ENCODE assay signal across 9 mouse cellular contexts in the genomic region with DNA sequence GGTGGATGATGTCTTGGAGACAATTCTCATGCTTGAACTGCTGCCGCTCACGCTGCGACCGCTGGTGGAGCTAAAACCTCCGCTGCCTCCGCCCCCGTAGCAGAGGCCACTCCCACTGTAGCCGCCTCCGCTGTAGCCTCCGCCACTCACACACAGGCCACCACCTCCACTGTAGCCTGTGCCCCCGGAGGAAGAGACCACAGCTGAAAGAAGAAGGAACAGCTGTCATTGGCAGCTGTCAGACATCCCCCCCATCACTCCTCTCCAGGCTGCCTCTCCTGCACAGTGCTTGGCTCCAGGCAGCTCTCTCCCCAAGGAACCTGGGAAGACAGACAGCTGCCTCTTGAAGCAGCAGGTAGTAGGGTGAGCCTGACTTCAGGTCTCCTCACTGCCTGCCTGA. TPM values are rescaled to one million over a fixed set of nuclear protein-coding genes. Genes with fewer than 3 reads are reported as not detected.
DNase-seq lines count a peak whose midpoint lies in the region; ATAC-seq lines count a peak whose summit lies in the region.
"Had no signal": no experiment of that assay in that cellular context is flagged by ENCODE, and none has a peak within 500 bp of the region (broad histone marks: within the 10 kb centered on the region; RNA-seq: fewer than 3 reads in every experiment).

No protein-coding gene starts in this region.

- no peak overlapping the region for H3K4me3 ChIP-seq in liver, embryonic 12.5 days
- no peak overlapping the region for H3K4me3 ChIP-seq in embryonic facial prominence, embryonic 11.5 days (ENCODE audit: low read depth, low read length)
- no peak overlapping the region for H3K4me3 ChIP-seq in limb, embryonic 12.5 days (replicated peaks)
- H3K4me3 ChIP-seq in neural tube, embryonic 11.5 days (ENCODE audit: low read depth, low read length), result no peak overlapping the region

- no peak overlapping the region for H3K27ac ChIP-seq in liver, embryonic 12.5 days
- no peak overlapping the region for H3K27ac ChIP-seq in embryonic facial prominence, embryonic 11.5 days (replicated peaks; ENCODE audit: low read depth, low read length)
- H3K27ac ChIP-seq in limb, embryonic 12.5 days, result no peak overlapping the region
- H3K27ac ChIP-seq in neural tube, embryonic 11.5 days (ENCODE audit: low read depth, low read length), result no peak overlapping the region

- no peaks in the 10 kb centered on the region for H3K36me3 ChIP-seq in liver, embryonic 12.5 days
- no peaks in the 10 kb centered on the region for H3K36me3 ChIP-seq in embryonic facial prominence, embryonic 11.5 days (replicated peaks; ENCODE audit: control insufficient read depth, insufficient read depth, low read depth, low read length)
- H3K36me3 ChIP-seq in limb, embryonic 12.5 days, result no peaks in the 10 kb centered on the region
- H3K36me3 ChIP-seq in neural tube, embryonic 11.5 days (ENCODE audit: control insufficient read depth, insufficient read depth, low read length), result no peaks in the 10 kb centered on the region

- peak; percentile 31 for DNase-seq in liver
- DNase-seq in embryonic facial prominence, embryonic 11.5 days (ENCODE audit: low spot score), result peak; percentile 63
- peak; percentile 65 for DNase-seq in neural tube, embryonic 11.5 days (ENCODE audit: low spot score)

- no peak for ATAC-seq in liver, embryonic 12.5 days
- ATAC-seq in embryonic facial prominence, embryonic 11.5 days (replicated peaks; ENCODE audit: insufficient number of reproducible peaks, low FRiP score, low TSS enrichment, low read depth), result peak; percentile 62
- ATAC-seq in hematopoietic stem cell, adult 5-6 weeks (replicated peaks in 1 of 2; ENCODE audit: insufficient read depth in 1 of 2, low FRiP score in 2 of 2, low TSS enrichment in 1 of 2, low read depth in 1 of 2, poor library complexity in 2 of 2, severe bottlenecking in 2 of 2), result peak; percentile 74 to 76
- peak; percentile 84 for ATAC-seq in limb, embryonic 12.5 days (ENCODE audit: insufficient number of reproducible peaks, insufficient read depth, low FRiP score, low TSS enrichment, low read depth)
- ATAC-seq in neural tube, embryonic 11.5 days (ENCODE audit: insufficient read depth, low FRiP score, low TSS enrichment), result peak; percentile 72
- no peak for ATAC-seq in erythroid progenitor cell, adult 5-6 weeks (replicated peaks; ENCODE audit: low FRiP score, poor library complexity, severe bottlenecking)
- ATAC-seq in cerebellum, adult (ENCODE audit: insufficient number of reproducible peaks, low FRiP score, low TSS enrichment), result no peak

- H3K9ac ChIP-seq in liver, embryonic 12.5 days, result no peak overlapping the region
- H3K9ac ChIP-seq in embryonic facial prominence, embryonic 11.5 days (replicated peaks; ENCODE audit: low read length), result no peak overlapping the region
- H3K9ac ChIP-seq in limb, embryonic 12.5 days (replicated peaks), result no peak overlapping the region
- no peak overlapping the region for H3K9ac ChIP-seq in neural tube, embryonic 11.5 days (ENCODE audit: low read length)

- peaks cover 54% of the 10 kb centered on the region for H3K27me3 ChIP-seq in liver, embryonic 12.5 days (replicated peaks)
- no peaks in the 10 kb centered on the region for H3K27me3 ChIP-seq in embryonic facial prominence, embryonic 11.5 days (ENCODE audit: control insufficient read depth, insufficient read depth, low read length)
- H3K27me3 ChIP-seq in limb, embryonic 12.5 days, result peaks cover 43% of the 10 kb centered on the region
- no peaks in the 10 kb centered on the region for H3K27me3 ChIP-seq in neural tube, embryonic 11.5 days (ENCODE audit: control insufficient read depth, insufficient read depth, low read length)

- H3K4me2 ChIP-seq in liver, embryonic 12.5 days, result no peak overlapping the region
- no peak overlapping the region; the same call in 1 of the 2 replicates for H3K4me2 ChIP-seq in embryonic facial prominence, embryonic 11.5 days (ENCODE audit: low read depth, low read length)
- H3K4me2 ChIP-seq in limb, embryonic 12.5 days, result peak overlapping the region; percentile 35
- peak overlapping the region; percentile 17; the same call in 1 of the 2 replicates for H3K4me2 ChIP-seq in neural tube, embryonic 11.5 days (ENCODE audit: low read depth)

- no peaks in the 10 kb centered on the region for H3K9me3 ChIP-seq in liver, embryonic 12.5 days (replicated peaks)
- H3K9me3 ChIP-seq in embryonic facial prominence, embryonic 11.5 days (replicated peaks; ENCODE audit: control insufficient read depth, low read length), result no peaks in the 10 kb centered on the region
- no peaks in the 10 kb centered on the region for H3K9me3 ChIP-seq in limb, embryonic 12.5 days
- H3K9me3 ChIP-seq in neural tube, embryonic 11.5 days (ENCODE audit: control insufficient read depth, low read length), result no peaks in the 10 kb centered on the region

- under 1% methylated on average over 11 of the region's 11 CpGs for WGBS in liver, embryonic 12.5 days (ENCODE audit: insufficient replicate concordance)
- 0% methylated on average over 11 of the region's 11 CpGs for WGBS in embryonic facial prominence, embryonic 11.5 days
- WGBS in limb, embryonic 12.5 days, result 0% methylated on average over 11 of the region's 11 CpGs
- 2% methylated on average over 11 of the region's 11 CpGs for WGBS in neural tube, embryonic 11.5 days

- no peaks in the 10 kb centered on the region for H3K4me1 ChIP-seq in liver, embryonic 12.5 days
- H3K4me1 ChIP-seq in embryonic facial prominence, embryonic 11.5 days (ENCODE audit: control insufficient read depth, insufficient read depth, low read length), result peaks cover under 1% of the 10 kb centered on the region; the same call in 1 of the 2 replicates
- peaks cover 6% of the 10 kb centered on the region for H3K4me1 ChIP-seq in limb, embryonic 12.5 days (replicated peaks)
- peaks cover 6% of the 10 kb centered on the region; the same call in 1 of the 2 replicates for H3K4me1 ChIP-seq in neural tube, embryonic 11.5 days (ENCODE audit: control insufficient read depth, insufficient read depth, low read length)

RNA-seq across cellular contexts. Expression of a gene that starts 2.7 kb away (rescaled TPM):
- polyA plus RNA-seq in liver, embryonic 12.5 days (2016; fragmentation: Nextera tagmentation; extraction: Ambion mirVana), result not detected in 2 replicates
- not detected in 2 replicates for polyA plus RNA-seq in embryonic facial prominence, embryonic 11.5 days (2014; fragmentation: Nextera tagmentation; extraction: Ambion mirVana)
- total RNA-seq in hematopoietic stem cell, adult 5-6 weeks (2017), result not detected in 2 replicates
- not detected in 2 replicates for polyA plus RNA-seq in limb, embryonic 12.5 days (2016; fragmentation: Nextera tagmentation; extraction: Ambion mirVana)
- not detected in 2 replicates for polyA plus RNA-seq in neural tube, embryonic 11.5 days (2014; fragmentation: Nextera tagmentation; extraction: Ambion mirVana)
- not detected in 2 replicates for total RNA-seq in erythroid progenitor cell, adult 5-6 weeks (2015; ENCODE audit: low replicate concordance)
- total RNA-seq in erythroid progenitor cell, adult 5-6 weeks (2017; ENCODE audit: low replicate concordance), result not detected in 2 replicates
- polyA plus RNA-seq: small intestine, adult 2 months had no signal

RNA-seq across cellular contexts. Expression of a gene that starts 9.6 kb away (rescaled TPM):
- not detected in 2 replicates for polyA plus RNA-seq in liver, embryonic 12.5 days (2016; fragmentation: Nextera tagmentation; extraction: Ambion mirVana)
- 0.36 and 0.89 TPM in 2 replicates for polyA plus RNA-seq in embryonic facial prominence, embryonic 11.5 days (2014; fragmentation: Nextera tagmentation; extraction: Ambion mirVana)
- not detected in 2 replicates for total RNA-seq in hematopoietic stem cell, adult 5-6 weeks (2017)
- 0.08 and 0.24 TPM in 2 replicates for polyA plus RNA-seq in limb, embryonic 12.5 days (2016; fragmentation: Nextera tagmentation; extraction: Ambion mirVana)
- polyA plus RNA-seq in neural tube, embryonic 11.5 days (2014; fragmentation: Nextera tagmentation; extraction: Ambion mirVana), result 0.37 and 0.85 TPM in 2 replicates
- total RNA-seq in erythroid progenitor cell, adult 5-6 weeks (2015; ENCODE audit: low replicate concordance), result not detected in 2 replicates
- total RNA-seq in erythroid progenitor cell, adult 5-6 weeks (2017; ENCODE audit: low replicate concordance), result not detected in 2 replicates
- polyA plus RNA-seq: small intestine, adult 2 months had no signal

RNA-seq across cellular contexts. Expression of a gene that starts 20.5 kb away (rescaled TPM):
- not detected in 2 replicates for polyA plus RNA-seq in liver, embryonic 12.5 days (2016; fragmentation: Nextera tagmentation; extraction: Ambion mirVana)
- polyA plus RNA-seq in embryonic facial prominence, embryonic 11.5 days (2014; fragmentation: Nextera tagmentation; extraction: Ambion mirVana), result 0.06 and 0.17 TPM in 2 replicates
- total RNA-seq in hematopoietic stem cell, adult 5-6 weeks (2017), result not detected in 2 replicates
- 0.27 and 0.30 TPM in 2 replicates for polyA plus RNA-seq in limb, embryonic 12.5 days (2016; fragmentation: Nextera tagmentation; extraction: Ambion mirVana)
- not detected in 2 replicates for polyA plus RNA-seq in neural tube, embryonic 11.5 days (2014; fragmentation: Nextera tagmentation; extraction: Ambion mirVana)
- not detected in 2 replicates for total RNA-seq in erythroid progenitor cell, adult 5-6 weeks (2015; ENCODE audit: low replicate concordance)
- not detected in 2 replicates for total RNA-seq in erythroid progenitor cell, adult 5-6 weeks (2017; ENCODE audit: low replicate concordance)
- polyA plus RNA-seq: small intestine, adult 2 months had no signal

RNA-seq across cellular contexts. Expression of a gene that starts 20.5 kb away (rescaled TPM):
- polyA plus RNA-seq in liver, embryonic 12.5 days (2016; fragmentation: Nextera tagmentation; extraction: Ambion mirVana), result not detected in 2 replicates
- polyA plus RNA-seq in embryonic facial prominence, embryonic 11.5 days (2014; fragmentation: Nextera tagmentation; extraction: Ambion mirVana), result not detected in 2 replicates
- total RNA-seq in hematopoietic stem cell, adult 5-6 weeks (2017), result not detected in 2 replicates
- not detected in 2 replicates for polyA plus RNA-seq in limb, embryonic 12.5 days (2016; fragmentation: Nextera tagmentation; extraction: Ambion mirVana)
- polyA plus RNA-seq in neural tube, embryonic 11.5 days (2014; fragmentation: Nextera tagmentation; extraction: Ambion mirVana), result not detected in 2 replicates
- not detected in 2 replicates for total RNA-seq in erythroid progenitor cell, adult 5-6 weeks (2015; ENCODE audit: low replicate concordance)
- not detected in 2 replicates for total RNA-seq in erythroid progenitor cell, adult 5-6 weeks (2017; ENCODE audit: low replicate concordance)

RNA-seq across cellular contexts. Expression of a gene that starts 36.1 kb away (rescaled TPM):
- polyA plus RNA-seq in liver, embryonic 12.5 days (2016; fragmentation: Nextera tagmentation; extraction: Ambion mirVana), result not detected in 2 replicates
- polyA plus RNA-seq in embryonic facial prominence, embryonic 11.5 days (2014; fragmentation: Nextera tagmentation; extraction: Ambion mirVana), result not detected in 2 replicates
- total RNA-seq in hematopoietic stem cell, adult 5-6 weeks (2017), result not detected in 2 replicates
- polyA plus RNA-seq in limb, embryonic 12.5 days (2016; fragmentation: Nextera tagmentation; extraction: Ambion mirVana), result not detected in 2 replicates
- not detected in 2 replicates for polyA plus RNA-seq in neural tube, embryonic 11.5 days (2014; fragmentation: Nextera tagmentation; extraction: Ambion mirVana)
- not detected in 2 replicates for total RNA-seq in erythroid progenitor cell, adult 5-6 weeks (2015; ENCODE audit: low replicate concordance)
- total RNA-seq in erythroid progenitor cell, adult 5-6 weeks (2017; ENCODE audit: low replicate concordance), result not detected in 2 replicates
- polyA plus RNA-seq: small intestine, adult 2 months had no signal

Comparison
In these comparisons a context has a peak if more than half of its experiments do, and no peak if none do; other contexts are left out.
1. ATAC-seq: peak in embryonic facial prominence, embryonic 11.5 days (single experiment), hematopoietic stem cell, adult 5-6 weeks (2 of 2), limb, embryonic 12.5 days (single experiment) and neural tube, embryonic 11.5 days (single experiment); none in liver, embryonic 12.5 days (single experiment), erythroid progenitor cell, adult 5-6 weeks (single experiment) and cerebellum, adult (single experiment).
2. H3K4me2 ChIP-seq: peak in limb, embryonic 12.5 days (single experiment) and neural tube, embryonic 11.5 days (single experiment); none in liver, embryonic 12.5 days (single experiment) and embryonic facial prominence, embryonic 11.5 days (single experiment).
3. Peak in every context shown above with its lines, with median percentiles within 50 percentile points of each other: DNase-seq.